Mouse (Mus musculus) MEL (cell line): ENCODE data around the gene Cntn1. TPM values are rescaled to one million over a fixed set of nuclear protein-coding genes. Genes with fewer than 3 reads are reported as not detected.

Experiments
- DNase-seq: peaks from one replicate; pipeline ENCODE4 v3.0.0; 2011; ENCODE audit warnings: low read depth, low spot score
- H3K27ac ChIP-seq: 2 replicates; pipeline ENCODE4 v1.5.1; 2012; ENCODE audit warnings: low read depth, mild to moderate bottlenecking, control low read depth, low read length, moderate library complexity; ENCODE audit not compliant: control insufficient read depth
- H3K27me3 ChIP-seq, 2 experiments: fragments of 150-350 bp in 1 of 2; sonication (generic) in 1 of 2; 2 replicates each; pipeline ENCODE4 v1.6.1; 2012; ENCODE audit warnings: low read length in 2 of 2, mild to moderate bottlenecking in 2 of 2, improper control_type of control experiment in 1 of 2, moderate library complexity in 1 of 2; ENCODE audit not compliant: insufficient read depth in 2 of 2, control insufficient read depth in 1 of 2
- H3K36me3 ChIP-seq, 2 experiments: 2 replicates each; pipeline ENCODE4 v1.6.1; 2012 to 2014; ENCODE audit warnings: low read length in 2 of 2, improper control_type of control experiment in 1 of 2, inconsistent platforms in 1 of 2, mild to moderate bottlenecking in 1 of 2; ENCODE audit not compliant: insufficient read depth in 2 of 2, control insufficient read depth in 1 of 2
- H3K4me1 ChIP-seq, 2 experiments: fragments of 150-350 bp in 1 of 2; sonication (generic) in 1 of 2; 2 replicates each; pipeline ENCODE4 v1.6.1; 2012; ENCODE audit warnings: low read length in 2 of 2, improper control_type of control experiment in 1 of 2, mild to moderate bottlenecking in 1 of 2; ENCODE audit not compliant: insufficient read depth in 2 of 2, control insufficient read depth in 1 of 2
- H3K4me3 ChIP-seq, 2 experiments: fragments of 150-350 bp in 1 of 2; sonication (generic) in 1 of 2; 2 replicates each; pipeline ENCODE4 v1.5.1; 2012; ENCODE audit warnings: low read depth in 2 of 2, low read length in 2 of 2, mild to moderate bottlenecking in 2 of 2, moderate library complexity in 2 of 2, control low read depth in 1 of 2, improper control_type of control experiment in 1 of 2; ENCODE audit not compliant: control insufficient read depth in 1 of 2, insufficient read depth in 1 of 2
- H3K79me2 ChIP-seq: 2 replicates; pipeline ENCODE4 v1.6.1; 2012; ENCODE audit warnings: mild to moderate bottlenecking, low read length, moderate library complexity; ENCODE audit not compliant: control insufficient read depth, poor library complexity, insufficient read depth
- H3K9ac ChIP-seq: 2 replicates; pipeline ENCODE4 v1.6.1; 2012; ENCODE audit warnings: low read depth, mild to moderate bottlenecking, control low read depth, low read length, moderate library complexity; ENCODE audit not compliant: control insufficient read depth, poor library complexity, severe bottlenecking
- H3K9me3 ChIP-seq: fragments of 150-350 bp; sonication (generic); replicated peaks from 2 replicates; pipeline ENCODE4 v1.6.1; 2012; ENCODE audit warnings: mild to moderate bottlenecking, low read length, improper control_type of control experiment, moderate library complexity; ENCODE audit not compliant: insufficient read depth
- BHLHE40 ChIP-seq: IDR thresholded peaks from 2 replicates; pipeline ENCODE4 v1.6.1; 2012; ENCODE audit warnings: low read depth, mild to moderate bottlenecking, inconsistent platforms, low read length, improper control_type of control experiment, borderline replicate concordance
- CHD1 ChIP-seq: IDR thresholded peaks from 2 replicates; pipeline ENCODE4 v1.6.1; 2012; ENCODE audit warnings: low read depth, mild to moderate bottlenecking, inconsistent platforms, low read length, improper control_type of control experiment
- CHD2 ChIP-seq: IDR thresholded peaks from 2 replicates; pipeline ENCODE4 v1.6.1; 2011; ENCODE audit warnings: low read length, improper control_type of control experiment
- E2F4 ChIP-seq: IDR thresholded peaks from 2 replicates; pipeline ENCODE4 v1.6.1; 2011; ENCODE audit warnings: low read depth, low read length, improper control_type of control experiment, borderline replicate concordance
- ETS1 ChIP-seq: IDR thresholded peaks from 2 replicates; pipeline ENCODE4 v1.6.1; 2012; ENCODE audit warnings: low read depth, mild to moderate bottlenecking, inconsistent platforms, low read length, improper control_type of control experiment, moderate library complexity
- GATA1 ChIP-seq: IDR thresholded peaks from 2 replicates; pipeline ENCODE4 v1.6.1; 2011; ENCODE audit warnings: low read depth, low read length, improper control_type of control experiment
- JUND ChIP-seq: IDR thresholded peaks from 2 replicates; pipeline ENCODE4 v1.6.1; 2011; ENCODE audit warnings: low read depth, mild to moderate bottlenecking, improper control_type of control experiment, low read length
- KAT2A ChIP-seq: conservative IDR thresholded peaks from 2 replicates; pipeline ENCODE4 v1.6.1; 2012; ENCODE audit warnings: low read depth, low read length, improper control_type of control experiment, inconsistent platforms
- MEF2A ChIP-seq: IDR thresholded peaks from 2 replicates; pipeline ENCODE4 v1.6.1; 2014; ENCODE audit warnings: low read depth, mild to moderate bottlenecking, inconsistent platforms, low read length, improper control_type of control experiment; ENCODE audit not compliant: poor library complexity, insufficient replicate concordance, severe bottlenecking; ENCODE audit errors: extremely low read depth
- MXI1 ChIP-seq: IDR thresholded peaks from 2 replicates; pipeline ENCODE4 v1.6.1; 2011; ENCODE audit warnings: mild to moderate bottlenecking, low read depth, low read length, improper control_type of control experiment
- MYC ChIP-seq: IDR thresholded peaks from 2 replicates; pipeline ENCODE4 v1.6.1; 2011; ENCODE audit warnings: low read depth, mild to moderate bottlenecking, low read length, improper control_type of control experiment, moderate library complexity
- NELFE ChIP-seq: IDR thresholded peaks from 2 replicates; pipeline ENCODE4 v1.6.1; 2011; ENCODE audit warnings: low read depth, low read length, improper control_type of control experiment
- NRF1 ChIP-seq: IDR thresholded peaks from 2 replicates; pipeline ENCODE4 v1.6.1; 2014; ENCODE audit warnings: low read depth, mild to moderate bottlenecking, inconsistent platforms, low read length, improper control_type of control experiment, moderate library complexity; ENCODE audit not compliant: poor library complexity, insufficient read depth, severe bottlenecking
- POLR2A ChIP-seq, 2 experiments: IDR thresholded peaks; 2 replicates each; pipeline ENCODE4 v1.6.1; 2011 to 2012; ENCODE audit warnings: low read length in 2 of 2, mild to moderate bottlenecking in 2 of 2, control low read depth in 1 of 2, improper control_type of control experiment in 1 of 2, low read depth in 1 of 2, moderate library complexity in 1 of 2; ENCODE audit not compliant: control insufficient read depth in 1 of 2, insufficient read depth in 1 of 2, poor library complexity in 1 of 2
- POLR2AphosphoS5 ChIP-seq: IDR thresholded peaks from 2 replicates; pipeline ENCODE4 v1.6.1; 2012; ENCODE audit warnings: low read depth, borderline replicate concordance, mild to moderate bottlenecking, inconsistent platforms, low read length, moderate library complexity, mixed read lengths
- RCOR1 ChIP-seq: IDR thresholded peaks from 2 replicates; pipeline ENCODE4 v1.6.1; 2012; ENCODE audit warnings: low read depth, mild to moderate bottlenecking, inconsistent platforms, low read length, improper control_type of control experiment
- TBP ChIP-seq: IDR thresholded peaks from 2 replicates; pipeline ENCODE4 v1.8.0; 2011; ENCODE audit warnings: low read depth, low read length, improper control_type of control experiment
- UBTF ChIP-seq: IDR thresholded peaks from 2 replicates; pipeline ENCODE4 v1.6.1; 2012; ENCODE audit warnings: low read depth, mild to moderate bottlenecking, inconsistent platforms, low read length, improper control_type of control experiment, moderate library complexity, borderline replicate concordance; ENCODE audit not compliant: insufficient read depth
- USF1 ChIP-seq: IDR thresholded peaks from 2 replicates; pipeline ENCODE4 v1.6.1; 2014; ENCODE audit warnings: low read depth, mild to moderate bottlenecking, inconsistent platforms, low read length, improper control_type of control experiment, moderate library complexity
- USF2 ChIP-seq, 2 experiments: IDR thresholded peaks; 2 replicates each; pipeline ENCODE4 v1.6.1; 2011 to 2012; ENCODE audit warnings: improper control_type of control experiment in 2 of 2, low read length in 2 of 2, borderline replicate concordance in 1 of 2, inconsistent platforms in 1 of 2, low read depth in 1 of 2, mild to moderate bottlenecking in 1 of 2; ENCODE audit not compliant: insufficient read depth in 1 of 2
- ZNF384 ChIP-seq: IDR thresholded peaks from 2 replicates; pipeline ENCODE4 v1.6.1; 2012; ENCODE audit warnings: low read depth, mild to moderate bottlenecking, inconsistent platforms, low read length, improper control_type of control experiment
- polyA plus RNA-seq, 2 experiments: library from polyadenylated mRNA; stranded (reverse) in 1 of 2; unstranded in 1 of 2; fragments of >175 nt in 1 of 2; fragments of >200 nt in 1 of 2; gene quantifications; 2 replicates each; pipeline versions ENCODE4 v1.2.1 to v1.2.4; 2012; ENCODE audit warnings: low replicate concordance in 2 of 2, low read depth in 1 of 2; ENCODE audit not compliant: insufficient read length in 2 of 2, insufficient read depth in 1 of 2, missing spikeins in 1 of 2
- total RNA-seq: library from RNA; depleted of rRNA; stranded (reverse); fragments of 300-350 nt; gene quantifications from 2 replicates; pipeline ENCODE4 v1.2.3, GENCODE M21; 2012

Cntn1 gene
- total and polyA plus RNA-seq, 3 experiments: not detected

GRCm38 (mm10) chr15:92175739-92176138 is 124.8 kb downstream of the Cntn1 start:
- Histone ChIP-seq H3K9me3 (no peaks in the 10 kb centered on the region), H3K27ac (no peak overlapping the region), H3K9ac (no peak overlapping the region), H3K36me3 (no peaks in the 10 kb centered on the region), H3K4me1 (no peaks in the 10 kb centered on the region)
- no peak for TF ChIP-seq POLR2AphosphoS5
- no peak for TF ChIP-seq KAT2A
- TF ChIP-seq, all 39 proteins: peak for 0
- DNase-seq: no peak
- Histone ChIP-seq H3K4me3 (no peak overlapping the region), H3K79me2 (no peaks in the 10 kb centered on the region), H3K27me3 (no peaks in the 10 kb centered on the region)

- Histone ChIP-seq H3K9ac (no peak overlapping the region), H3K79me2 (no peaks in the 10 kb centered on the region), H3K27me3 (no peaks in the 10 kb centered on the region), H3K4me3 (no peak overlapping the region), H3K36me3 (no peaks in the 10 kb centered on the region), H3K27ac (no peak overlapping the region), H3K4me1 (no peaks in the 10 kb centered on the region), H3K9me3 (no peaks in the 10 kb centered on the region)
- TF ChIP-seq GATA1 (no peak), USF1 (no peak), NELFE (no peak), TBP (no peak), MYC (no peak)
- DNase-seq: no peak
Observed at GRCm38 (mm10) chr15:92177413-92177812, 126.4 kb downstream of the Cntn1 start.

GRCm38 (mm10) chr15:92185484-92185883 is 134.5 kb downstream of the Cntn1 start:
- Histone ChIP-seq H3K4me1 (no peaks in the 10 kb centered on the region), H3K79me2 (no peaks in the 10 kb centered on the region), H3K4me3 (no peak overlapping the region), H3K9me3 (no peaks in the 10 kb centered on the region)
- no peak for TF ChIP-seq JUND
- no peak for TF ChIP-seq NELFE
- TF ChIP-seq CHD2: no peak
- no peak for TF ChIP-seq UBTF
- no peak for TF ChIP-seq POLR2AphosphoS5
- TF ChIP-seq, all 39 proteins: peak for 0
- no peak overlapping the region for H3K27ac ChIP-seq
- DNase-seq: no peak
- no peaks in the 10 kb centered on the region for H3K27me3 ChIP-seq
- no peaks in the 10 kb centered on the region for H3K36me3 ChIP-seq
- no peak overlapping the region for H3K9ac ChIP-seq

- H3K9ac ChIP-seq: no peak overlapping the region
- TF ChIP-seq KAT2A (no peak), USF2 (IDR thresholded peaks at IDR 0.05; ENCODE audit: borderline replicate concordance in 1 of 2, insufficient read depth in 1 of 2, low read depth in 1 of 2, low read length in 2 of 2) (no peak), CHD2 (no peak), RCOR1 (no peak), POLR2A (IDR thresholded peaks at IDR 0.05; ENCODE audit: control insufficient read depth in 1 of 2, insufficient read depth in 1 of 2, low read depth in 1 of 2, low read length in 2 of 2, poor library complexity in 1 of 2) (no peak), BHLHE40 (no peak), MEF2A (no peak), CHD1 (no peak), USF1 (no peak), E2F4 (no peak), MXI1 (no peak), NRF1 (no peak), ETS1 (no peak), ZNF384 (no peak)
Observed at GRCm38 (mm10) chr15:92190000-92190399, 139.0 kb downstream of the Cntn1 start.

More at GRCm38 (mm10) chr15:92190000-92190399, 139.0 kb downstream of the Cntn1 start:
- Histone ChIP-seq H3K27ac (no peak overlapping the region), H3K4me3 (no peak overlapping the region), H3K27me3 (no peaks in the 10 kb centered on the region), H3K36me3 (no peaks in the 10 kb centered on the region), H3K9me3 (no peaks in the 10 kb centered on the region), H3K4me1 (no peaks in the 10 kb centered on the region), H3K79me2 (no peaks in the 10 kb centered on the region)
- no peak for DNase-seq
